Mouse (Mus musculus): ENCODE measurements at regions not wholly inside any gene's neighbourhood (a gene's known extent, or its start where the extent isn't known, plus 50 kb on each side); places are given as distances from the start of the nearest gene placed in this dataset.

GRCm38 (mm10) chr6:98105280-98106090, 237.1 kb downstream of the Gm765 start:
- WGBS: 38% methylated on average over 18 of the region's 18 CpGs
- Histone ChIP-seq H3K27ac (no peak overlapping the region), H3K4me3 (peak overlapping the region; percentile 29), H3K9ac (peak overlapping the region; percentile 31; the same call in 1 of the 2 replicates), H3K4me1 (peaks cover 47% of the 10 kb centered on the region), H3K27me3 (peaks cover 8% of the 10 kb centered on the region; the same call in 1 of the 2 replicates), H3K9me3 (no peaks in the 10 kb centered on the region), H3K4me2 (replicated peaks) (peak overlapping the region; percentile 58), H3K36me3 (no peaks in the 10 kb centered on the region)
- no peak for ATAC-seq (ENCODE audit: low FRiP score, low read depth)

GRCm38 (mm10) chr6:98104432-98104831, 238.1 kb downstream of the Gm765 start:
- H3K9ac ChIP-seq: no peak overlapping the region
- H3K36me3 ChIP-seq: no peaks in the 10 kb centered on the region
- ATAC-seq (ENCODE audit: low FRiP score, low read depth): no peak
- 56% methylated on average over 3 of the region's 3 CpGs for WGBS
- peaks cover 52% of the 10 kb centered on the region for H3K4me1 ChIP-seq
- no peak overlapping the region for H3K4me2 ChIP-seq (replicated peaks)
- H3K9me3 ChIP-seq: no peaks in the 10 kb centered on the region
- H3K4me3 ChIP-seq: no peak overlapping the region
- peaks cover 8% of the 10 kb centered on the region; the same call in 1 of the 2 replicates for H3K27me3 ChIP-seq
- H3K27ac ChIP-seq: no peak overlapping the region

- peaks cover 47% of the 10 kb centered on the region for H3K4me1 ChIP-seq
- peak overlapping the region; percentile 19; the same call in 1 of the 2 replicates for H3K9ac ChIP-seq
- 40% methylated on average over 4 of the region's 4 CpGs for WGBS
- ATAC-seq (ENCODE audit: low FRiP score, low read depth): peak; percentile 80
- no peaks in the 10 kb centered on the region for H3K9me3 ChIP-seq
- no peak overlapping the region for H3K4me3 ChIP-seq
- peak overlapping the region; percentile 80 for H3K27ac ChIP-seq
- no peaks in the 10 kb centered on the region for H3K36me3 ChIP-seq
- peaks cover 8% of the 10 kb centered on the region; the same call in 1 of the 2 replicates for H3K27me3 ChIP-seq
- H3K4me2 ChIP-seq (replicated peaks): no peak overlapping the region; the same call in 1 of the 2 replicates
These were observed 241.5 kb downstream of the Gm765 start for GRCm38 (mm10) chr6:98101023-98101422.

GRCm38 (mm10) chr6:98099126-98099525, 243.4 kb downstream of the Gm765 start:
- Histone ChIP-seq H3K36me3 (no peaks in the 10 kb centered on the region), H3K9ac (no peak overlapping the region), H3K4me1 (peaks cover 55% of the 10 kb centered on the region), H3K4me3 (no peak overlapping the region), H3K9me3 (no peaks in the 10 kb centered on the region), H3K27me3 (peaks cover 5% of the 10 kb centered on the region; the same call in 1 of the 2 replicates), H3K27ac (no peak overlapping the region), H3K4me2 (replicated peaks) (no peak overlapping the region)
- ATAC-seq (ENCODE audit: low FRiP score, low read depth): no peak
- 93% methylated on average over 9 of the region's 9 CpGs for WGBS

GRCm38 (mm10) chr6:98095243-98095642, 247.3 kb downstream of the Gm765 start:
- 22% methylated on average over 4 of the region's 4 CpGs for WGBS

GRCm38 (mm10) chr6:98089185-98089584, 253.4 kb downstream of the Gm765 start:
- no peaks in the 10 kb centered on the region for H3K36me3 ChIP-seq
- peaks cover 6% of the 10 kb centered on the region; the same call in 1 of the 2 replicates for H3K4me1 ChIP-seq
- 38% methylated on average over 4 of the region's 4 CpGs for whole genome bisulfite sequencing
- H3K4me3 ChIP-seq: no peak overlapping the region
- H3K9ac ChIP-seq: no peak overlapping the region
- H3K4me2 ChIP-seq (replicated peaks): no peak overlapping the region
- 0 out of 2 replicates have a peak, but pooled peaks cover 4% of the 10 kb centered on the region for H3K9me3 ChIP-seq
- no peak overlapping the region for H3K27ac ChIP-seq
- ATAC-seq (ENCODE audit: low FRiP score, low read depth): peak; percentile 80
- no peaks in the 10 kb centered on the region for H3K27me3 ChIP-seq

More at GRCm38 (mm10) chr6:98095243-98095642, 247.3 kb downstream of the Gm765 start:
- Histone ChIP-seq H3K4me2 (replicated peaks) (no peak overlapping the region), H3K36me3 (no peaks in the 10 kb centered on the region), H3K27ac (no peak overlapping the region), H3K4me3 (no peak overlapping the region), H3K9ac (no peak overlapping the region), H3K9me3 (no peaks in the 10 kb centered on the region), H3K27me3 (no peaks in the 10 kb centered on the region), H3K4me1 (peaks cover 32% of the 10 kb centered on the region)
- ATAC-seq (ENCODE audit: low FRiP score, low read depth): peak; percentile 59; the same call in 1 of the 2 replicates

GRCm38 (mm10) chr6:98080076-98080475, 262.5 kb downstream of the Gm765 start:
- WGBS: 67% methylated on average over 4 of the region's 4 CpGs
- no peaks in the 10 kb centered on the region for H3K36me3 ChIP-seq

More at GRCm38 (mm10) chr6:98080076-98080475, 262.5 kb downstream of the Gm765 start:
- no peaks in the 10 kb centered on the region for H3K9me3 ChIP-seq
- H3K4me3 ChIP-seq: no peak overlapping the region
- H3K27ac ChIP-seq: no peak overlapping the region
- H3K4me1 ChIP-seq: peaks cover 17% of the 10 kb centered on the region
- H3K4me2 ChIP-seq (replicated peaks): no peak overlapping the region
- no peak overlapping the region for H3K9ac ChIP-seq
- H3K27me3 ChIP-seq: no peaks in the 10 kb centered on the region
- no peak; the same call in 1 of the 2 replicates for ATAC-seq (ENCODE audit: low FRiP score, low read depth)

Measured in limb, embryonic 13.5 days (tissue).